Mouse (Mus musculus): ENCODE measurements around the gene Aldh16a1. TPM values are rescaled to one million over a fixed set of nuclear protein-coding genes. Genes with fewer than 3 reads are reported as not detected.

The Aldh16a1 gene
- polyA plus RNA-seq, 1 experiment, result 36.9 TPM

GRCm38 (mm10) chr7:45091001-45091990, 63.1 kb downstream of the Aldh16a1 start:
- Histone ChIP-seq H3K9me3 (replicated peaks; ENCODE audit: control insufficient read depth, insufficient read depth, low read length, poor library complexity, severe bottlenecking) (no peaks in the 10 kb centered on the region), H3K36me3 (ENCODE audit: control insufficient read depth, insufficient read depth, low read length, poor library complexity, severe bottlenecking) (0 out of 2 replicates have a peak, but pooled peaks cover 2% of the 10 kb centered on the region), H3K4me1 (ENCODE audit: control insufficient read depth, insufficient read depth, low read length) (peaks cover 6% of the 10 kb centered on the region), H3K27ac (ENCODE audit: insufficient read depth, low read length) (no peak overlapping the region), H3K4me3 (ENCODE audit: low read depth, low read length) (peak overlapping the region; percentile 79), H3K9ac (ENCODE audit: low read depth, poor library complexity, severe bottlenecking) (peak overlapping the region; percentile 59), H3K27me3 (ENCODE audit: control insufficient read depth, insufficient read depth, low read length, poor library complexity, severe bottlenecking) (no peaks in the 10 kb centered on the region)
- TF ChIP-seq EP300 (IDR thresholded peaks at IDR 0.05; ENCODE audit: insufficient read depth, low read depth, low read length) (no peak), CTCF (IDR thresholded peaks at IDR 0.05; ENCODE audit: low read depth, low read length) (no peak), POLR2A (IDR thresholded peaks at IDR 0.05; ENCODE audit: insufficient read depth, low read length) (no peak)

Other genes with a start within 250 kb of the Aldh16a1 start
- gene Ap2a1, start 225.1 kb downstream of the Aldh16a1 start, polyA plus RNA-seq (2011; ENCODE audit: insufficient read depth, insufficient read length, low read depth, missing spikeins), result 88.5 and 107 TPM in 2 replicates
- gene Tsks, start 211.4 kb downstream of the Aldh16a1 start, polyA plus RNA-seq (2011; ENCODE audit: insufficient read depth, insufficient read length, low read depth, missing spikeins), result not detected in 2 replicates
- gene Cpt1c, start 179.7 kb downstream of the Aldh16a1 start, polyA plus RNA-seq (2011; ENCODE audit: insufficient read depth, insufficient read length, low read depth, missing spikeins), result 73.3 and 84.5 TPM in 2 replicates
- gene Prmt1, start 168.0 kb downstream of the Aldh16a1 start, polyA plus RNA-seq (2011; ENCODE audit: insufficient read depth, insufficient read length, low read depth, missing spikeins), result 461 and 485 TPM in 2 replicates
- gene Irf3, start 156.9 kb downstream of the Aldh16a1 start, polyA plus RNA-seq (2011; ENCODE audit: insufficient read depth, insufficient read length, low read depth, missing spikeins), result 56.1 and 57.5 TPM in 2 replicates
- 41.9 and 46.8 TPM in 2 replicates for gene Bcl2l12, start 155.9 kb downstream of the Aldh16a1 start, polyA plus RNA-seq (2011; ENCODE audit: insufficient read depth, insufficient read length, low read depth, missing spikeins)
- 64.2 and 73.2 TPM in 2 replicates for gene Scaf1, start 138.2 kb downstream of the Aldh16a1 start, polyA plus RNA-seq (2011; ENCODE audit: insufficient read depth, insufficient read length, low read depth, missing spikeins)
- 72.4 and 80.4 TPM in 2 replicates for gene Rras, start 136.6 kb downstream of the Aldh16a1 start, polyA plus RNA-seq (2011; ENCODE audit: insufficient read depth, insufficient read length, low read depth, missing spikeins)
- gene Prr12, start 101.7 kb downstream of the Aldh16a1 start, polyA plus RNA-seq (2011; ENCODE audit: insufficient read depth, insufficient read length, low read depth, missing spikeins), result 35.0 and 35.5 TPM in 2 replicates
- 58.1 and 62.4 TPM in 2 replicates for gene Nosip, start 92.2 kb downstream of the Aldh16a1 start, polyA plus RNA-seq (2011; ENCODE audit: insufficient read depth, insufficient read length, low read depth, missing spikeins)
- 7.7 and 12.0 TPM in 2 replicates for gene Prrg2, start 91.9 kb downstream of the Aldh16a1 start, polyA plus RNA-seq (2011; ENCODE audit: insufficient read depth, insufficient read length, low read depth, missing spikeins)
- 66.7 and 88.2 TPM in 2 replicates for gene Rcn3, start 62.4 kb downstream of the Aldh16a1 start, polyA plus RNA-seq (2011; ENCODE audit: insufficient read depth, insufficient read length, low read depth, missing spikeins)
- 2.0 and 2.5 TPM in 2 replicates for gene Fcgrt, start 50.7 kb downstream of the Aldh16a1 start, polyA plus RNA-seq (2011; ENCODE audit: insufficient read depth, insufficient read length, low read depth, missing spikeins)
- 2,753 and 2,969 TPM in 2 replicates for gene Rps11, start 30.1 kb downstream of the Aldh16a1 start, polyA plus RNA-seq (2011; ENCODE audit: insufficient read depth, insufficient read length, low read depth, missing spikeins)
- gene Rpl13a, start 25.8 kb downstream of the Aldh16a1 start, polyA plus RNA-seq (2011; ENCODE audit: insufficient read depth, insufficient read length, low read depth, missing spikeins), result 3,729 and 4,020 TPM in 2 replicates
- not detected in 2 replicates for gene Gm45713, start 18.4 kb downstream of the Aldh16a1 start, polyA plus RNA-seq (2011; ENCODE audit: insufficient read depth, insufficient read length, low read depth, missing spikeins)
- 3.0 and 3.7 TPM in 2 replicates for gene Flt3l, start 18.2 kb downstream of the Aldh16a1 start, polyA plus RNA-seq (2011; ENCODE audit: insufficient read depth, insufficient read length, low read depth, missing spikeins)
- gene Pih1d1, start 281 bp downstream of the Aldh16a1 start, polyA plus RNA-seq (2011; ENCODE audit: insufficient read depth, insufficient read length, low read depth, missing spikeins), result 38.5 and 43.6 TPM in 2 replicates
- 0.94 and 1.6 TPM in 2 replicates for gene Slc17a7, start 9.4 kb upstream of the Aldh16a1 start, polyA plus RNA-seq (2011; ENCODE audit: insufficient read depth, insufficient read length, low read depth, missing spikeins)
- 0.68 and 1.2 TPM in 2 replicates for gene Gfy, start 25.0 kb upstream of the Aldh16a1 start, polyA plus RNA-seq (2011; ENCODE audit: insufficient read depth, insufficient read length, low read depth, missing spikeins)
- gene Pth2, start 26.4 kb upstream of the Aldh16a1 start, polyA plus RNA-seq (2011; ENCODE audit: insufficient read depth, insufficient read length, low read depth, missing spikeins), result not detected in 2 replicates
- 2.2 and 2.6 TPM in 2 replicates for gene Ccdc155, start 50.3 kb upstream of the Aldh16a1 start, polyA plus RNA-seq (2011; ENCODE audit: insufficient read depth, insufficient read length, low read depth, missing spikeins)
- gene Dkkl1, start 57.6 kb upstream of the Aldh16a1 start, polyA plus RNA-seq (2011; ENCODE audit: insufficient read depth, insufficient read length, low read depth, missing spikeins), result 4.2 and 8.6 TPM in 2 replicates
- gene Tead2, start 61.2 kb upstream of the Aldh16a1 start, polyA plus RNA-seq (2011; ENCODE audit: insufficient read depth, insufficient read length, low read depth, missing spikeins), result 147 and 152 TPM in 2 replicates
- gene Cd37, start 84.5 kb upstream of the Aldh16a1 start, polyA plus RNA-seq (2011; ENCODE audit: insufficient read depth, insufficient read length, low read depth, missing spikeins), result 2.2 and 3.4 TPM in 2 replicates
- gene Slc6a16, start 86.5 kb upstream of the Aldh16a1 start, polyA plus RNA-seq (2011; ENCODE audit: insufficient read depth, insufficient read length, low read depth, missing spikeins), result 0.55 and 0.63 TPM in 2 replicates
- gene Slc6a21, start 122.9 kb upstream of the Aldh16a1 start, polyA plus RNA-seq (2011; ENCODE audit: insufficient read depth, insufficient read length, low read depth, missing spikeins), result not detected in 2 replicates
- gene Trpm4, start 179.2 kb upstream of the Aldh16a1 start, polyA plus RNA-seq (2011; ENCODE audit: insufficient read depth, insufficient read length, low read depth, missing spikeins), result 18.9 and 19.8 TPM in 2 replicates
- gene Hrc, start 180.7 kb upstream of the Aldh16a1 start, polyA plus RNA-seq (2011; ENCODE audit: insufficient read depth, insufficient read length, low read depth, missing spikeins), result 5.2 and 6.9 TPM in 2 replicates
- gene Ppfia3, start 212.4 kb upstream of the Aldh16a1 start, polyA plus RNA-seq (2011; ENCODE audit: insufficient read depth, insufficient read length, low read depth, missing spikeins), result 7.2 and 9.3 TPM in 2 replicates
- gene Lin7b, start 216.0 kb upstream of the Aldh16a1 start, polyA plus RNA-seq (2011; ENCODE audit: insufficient read depth, insufficient read length, low read depth, missing spikeins), result 0.88 TPM in 1 of 2 replicates, not detected in the other
- 686 and 799 TPM in 2 replicates for gene Snrnp70, start 241.2 kb upstream of the Aldh16a1 start, polyA plus RNA-seq (2011; ENCODE audit: insufficient read depth, insufficient read length, low read depth, missing spikeins)